Mouse (Mus musculus) ES-E14 (cell line): ENCODE results near the gene Trpv4. TPM values are rescaled to one million over a fixed set of nuclear protein-coding genes. Genes with fewer than 3 reads are reported as not detected.

Source experiments
- DNase-seq: peaks from one replicate; pipeline ENCODE4 v3.0.0-alpha.2; 2013; ENCODE audit warnings: low read depth, low spot score
- H3K27ac ChIP-seq: 2 replicates; pipeline ENCODE4 v1.5.1; 2012; ENCODE audit warnings: low read depth, mild to moderate bottlenecking, low read length, moderate library complexity, mixed read lengths; ENCODE audit not compliant: poor library complexity, insufficient read depth, severe bottlenecking
- H3K36me3 ChIP-seq: 2 replicates; pipeline ENCODE4 v1.6.1; 2012; ENCODE audit warnings: mild to moderate bottlenecking, low read length, moderate library complexity, mixed read lengths; ENCODE audit not compliant: control insufficient read depth, poor library complexity, insufficient read depth, severe bottlenecking
- H3K4me1 ChIP-seq, 2 experiments: fragments of 150-350 bp in 1 of 2; sonication (generic) in 1 of 2; 2 replicates each; pipeline ENCODE4 v1.6.1; 2012; ENCODE audit warnings: low read length in 2 of 2, mild to moderate bottlenecking in 1 of 2, mixed read lengths in 1 of 2; ENCODE audit not compliant: control insufficient read depth in 2 of 2, insufficient read depth in 2 of 2, poor library complexity in 1 of 2
- H3K4me3 ChIP-seq, 2 experiments: fragments of 150-350 bp in 1 of 2; sonication (generic) in 1 of 2; 2 replicates each; pipeline ENCODE4 v1.5.1; 2012; ENCODE audit warnings: low read length in 2 of 2, low read depth in 1 of 2, mild to moderate bottlenecking in 1 of 2, mixed read lengths in 1 of 2; ENCODE audit not compliant: insufficient read depth in 1 of 2, poor library complexity in 1 of 2, severe bottlenecking in 1 of 2
- H3K9ac ChIP-seq: 2 replicates; pipeline ENCODE4 v1.6.1; 2012; ENCODE audit warnings: low read depth, mild to moderate bottlenecking, low read length, mixed read lengths; ENCODE audit not compliant: poor library complexity, insufficient read depth, severe bottlenecking
- H3K9me3 ChIP-seq: fragments of 150-350 bp; sonication (generic); 2 replicates; pipeline ENCODE4 v1.6.1; 2012; ENCODE audit warnings: low read depth, mild to moderate bottlenecking, low read length; ENCODE audit not compliant: control insufficient read depth, insufficient read depth
- CHD2 ChIP-seq: IDR thresholded peaks from 2 replicates; pipeline ENCODE4 v1.6.1; 2014; ENCODE audit warnings: mild to moderate bottlenecking, low read depth, low read length, inconsistent platforms
- HCFC1 ChIP-seq: IDR thresholded peaks from 2 replicates; pipeline ENCODE4 v1.6.1; 2012; ENCODE audit warnings: low read length, inconsistent platforms, borderline replicate concordance; ENCODE audit not compliant: insufficient read depth
- MAFK ChIP-seq: IDR thresholded peaks from 2 replicates; pipeline ENCODE4 v1.6.1; 2014; ENCODE audit warnings: mild to moderate bottlenecking, low read depth, low read length, inconsistent platforms; ENCODE audit not compliant: insufficient read depth
- ZC3H11A ChIP-seq: IDR thresholded peaks from 2 replicates; pipeline ENCODE4 v1.6.1; 2012; ENCODE audit warnings: low read depth, mild to moderate bottlenecking, inconsistent platforms, low read length, borderline replicate concordance
- ZNF384 ChIP-seq: IDR thresholded peaks from 2 replicates; pipeline ENCODE4 v1.6.1; 2012; ENCODE audit warnings: low read depth, low read length, inconsistent platforms
- in situ Hi-C, 2 experiments: fragments of 600-800 bp; cut with MboI; formaldehyde crosslinking; loops; one replicate each; pipeline ENCODE4 v1.15.1; 2025; ENCODE audit warnings: low sequenced_read_pairs in 2 of 2, inconsistent platforms in 1 of 2; ENCODE audit not compliant: unreplicated experiment in 2 of 2
- total RNA-seq: library from RNA; depleted of rRNA; stranded (reverse); fragments of 300-350 nt; gene quantifications from 2 replicates; pipeline ENCODE4 v1.2.3, GENCODE M21; 2012; rRNA removed

Gene Trpv4
- total RNA-seq = 1.4 and 3.5 TPM in 2 replicates

- in situ Hi-C loops = no loop called here
- no peak within 1 kb of the TSS for H3K27ac ChIP-seq
Observed at GRCm38 (mm10) chr5:114658255-114658654, at the start of gene Trpv4. Gene Trpv4, minus strand, starts transcription at chr5:114658421.

GRCm38 (mm10) chr5:114707265-114708068, 49.2 kb upstream of the Trpv4 start, which contains the start of gene Tchp:
Gene Tchp, plus strand, starts transcription at chr5:114707760.
- in situ Hi-C loops = no loop called here
- DNase-seq = peak; percentile 98
- Histone ChIP-seq H3K4me3 (peak within 1 kb of the TSS; percentile 86 to 99), H3K27ac (no peak within 1 kb of the TSS), H3K9me3 (no peaks in the 10 kb centered on the region), H3K4me1 (peaks cover 0 to 11% of the 10 kb centered on the region in 2 experiments; a peak in 1 of 4 replicates), H3K9ac (peak within 1 kb of the TSS; percentile 92), H3K36me3 (peaks cover 11% of the 10 kb centered on the region)
- TF ChIP-seq HCFC1 (peak; percentile 73; the same call in 1 of the 2 replicates), ZC3H11A (no peak)

More at GRCm38 (mm10) chr5:114658255-114658654, at the start of gene Trpv4:
- DNase-seq = no peak
- Histone ChIP-seq H3K36me3 (no peaks in the 10 kb centered on the region), H3K9me3 (no peaks in the 10 kb centered on the region), H3K9ac (peak within 1 kb of the TSS; percentile 61), H3K4me1 (peaks cover 0 to 5% of the 10 kb centered on the region in 2 experiments; a peak in 1 of 4 replicates), H3K4me3 (peak within 1 kb of the TSS; percentile 65 to 66)
- TF ChIP-seq MAFK = no peak
- TF ChIP-seq HCFC1 = no peak
- no peak for TF ChIP-seq ZC3H11A
- no peak for TF ChIP-seq ZNF384
- no peak for TF ChIP-seq CHD2

- H3K36me3 ChIP-seq = no peaks in the 10 kb centered on the region
- H3K4me1 ChIP-seq = peaks cover 0 to 9% of the 10 kb centered on the region in 2 experiments; a peak in 1 of 4 replicates
- no peak overlapping the region for H3K9ac ChIP-seq
- DNase-seq = no peak
- no peaks in the 10 kb centered on the region for H3K9me3 ChIP-seq
- TF ChIP-seq ZNF384 (no peak), ZC3H11A (peak; percentile 31; the same call in 1 of the 2 replicates), MAFK (no peak), HCFC1 (no peak), CHD2 (no peak)
- no peak overlapping the region for H3K27ac ChIP-seq
- in situ Hi-C loops = no loop called here
- no peak overlapping the region for H3K4me3 ChIP-seq
Observed at GRCm38 (mm10) chr5:114702403-114703392, 44.5 kb upstream of the Trpv4 start.

- Histone ChIP-seq H3K27ac (peak overlapping the region; percentile 56), H3K36me3 (no peaks in the 10 kb centered on the region), H3K4me1 (peaks cover 1 to 11% of the 10 kb centered on the region in 2 experiments; a peak in 2 of 4 replicates), H3K9me3 (no peaks in the 10 kb centered on the region), H3K4me3 (peak overlapping the region; percentile 44 to 54), H3K9ac (peak overlapping the region; percentile 68)
- DNase-seq = no peak
- in situ Hi-C loops = no loop called here
- TF ChIP-seq CHD2 (no peak), MAFK (no peak), ZC3H11A (no peak), HCFC1 (no peak), ZNF384 (no peak)
Observed at GRCm38 (mm10) chr5:114699015-114699414, 40.8 kb upstream of the Trpv4 start.
